Mouse (Mus musculus): ENCODE measurements at regions not wholly inside any gene's neighbourhood (a gene's known extent, or its start where the extent isn't known, plus 50 kb on each side); places are given as distances from the start of the nearest gene placed in this dataset.

DNA sequence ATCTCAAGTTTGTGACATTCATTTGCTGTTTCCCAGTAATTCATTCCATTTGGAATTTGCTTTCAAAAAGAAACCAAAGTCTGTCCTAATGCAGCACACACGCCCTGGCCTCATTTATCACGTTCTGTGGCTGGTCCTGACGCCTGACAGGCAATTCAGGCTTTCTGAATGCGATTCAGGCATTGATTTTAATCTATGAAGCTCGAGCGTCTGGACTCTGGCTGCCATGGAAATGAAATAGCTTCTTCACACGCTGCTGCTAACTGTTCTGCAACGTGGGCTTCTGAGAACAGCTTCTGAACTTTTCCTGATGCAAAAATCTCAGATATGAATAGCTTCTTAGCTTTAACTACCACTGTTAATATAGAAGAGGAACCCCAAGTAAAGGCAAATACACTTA lies 93.6 kb upstream of the Ankrd1 start:
- Histone ChIP-seq H3K4me1 (ENCODE audit: control insufficient read depth, insufficient read depth, low read length) (0 out of 2 replicates have a peak, but pooled peaks cover 4% of the 10 kb centered on the region), H3K4me3 (ENCODE audit: insufficient read depth, low read length) (no peak overlapping the region), H3K27ac (ENCODE audit: insufficient read depth, low read length) (no peak overlapping the region)
- TF ChIP-seq CTCF (IDR thresholded peaks at IDR 0.05; ENCODE audit: borderline replicate concordance, insufficient read depth, low read length) (no peak), POLR2A (IDR thresholded peaks at IDR 0.05; ENCODE audit: low read depth, low read length) (no peak)

DNA sequence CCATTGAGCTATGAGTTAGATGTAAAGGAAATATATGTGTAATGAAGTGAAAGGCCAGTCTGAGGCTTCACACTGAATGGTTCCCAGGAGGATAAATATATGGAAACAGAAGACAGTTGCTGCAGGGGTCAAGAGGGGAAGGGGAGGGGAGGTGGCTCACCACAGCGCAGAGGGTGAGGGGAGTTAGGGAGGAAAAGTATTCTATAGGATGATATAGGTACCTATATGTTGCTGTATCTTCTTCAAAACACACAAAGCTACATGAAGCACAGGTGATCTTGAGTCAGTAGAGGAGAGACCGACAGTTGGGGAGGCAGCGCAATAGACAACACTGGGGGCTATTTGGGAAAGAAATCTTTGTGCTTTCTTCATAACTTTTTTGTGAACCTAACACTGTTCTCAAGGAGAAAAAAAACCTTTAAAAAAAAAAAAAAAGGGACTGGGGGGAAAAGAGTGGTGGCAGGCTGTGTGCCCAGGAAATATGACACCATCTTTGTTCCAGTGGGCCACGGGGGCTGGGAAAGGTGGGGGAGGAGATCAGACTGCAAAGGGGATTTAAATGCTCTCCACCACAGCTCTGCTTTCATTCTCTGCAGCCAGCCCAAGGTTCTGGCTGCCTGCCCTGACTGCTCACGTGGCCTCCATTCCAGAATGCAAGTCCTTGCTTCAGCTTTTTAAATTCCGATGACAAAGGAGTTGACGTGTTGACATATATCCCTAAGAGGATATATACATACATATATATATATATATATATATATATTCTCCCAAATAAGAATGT lies 94.5 kb upstream of the Ankrd1 start:
- Histone ChIP-seq H3K4me1 (ENCODE audit: control insufficient read depth, insufficient read depth, low read length) (0 out of 2 replicates have a peak, but pooled peaks cover 4% of the 10 kb centered on the region), H3K4me3 (ENCODE audit: insufficient read depth, low read length) (no peak overlapping the region), H3K27ac (ENCODE audit: insufficient read depth, low read length) (no peak overlapping the region)
- TF ChIP-seq CTCF (IDR thresholded peaks at IDR 0.05; ENCODE audit: borderline replicate concordance, insufficient read depth, low read length): no peak

DNA sequence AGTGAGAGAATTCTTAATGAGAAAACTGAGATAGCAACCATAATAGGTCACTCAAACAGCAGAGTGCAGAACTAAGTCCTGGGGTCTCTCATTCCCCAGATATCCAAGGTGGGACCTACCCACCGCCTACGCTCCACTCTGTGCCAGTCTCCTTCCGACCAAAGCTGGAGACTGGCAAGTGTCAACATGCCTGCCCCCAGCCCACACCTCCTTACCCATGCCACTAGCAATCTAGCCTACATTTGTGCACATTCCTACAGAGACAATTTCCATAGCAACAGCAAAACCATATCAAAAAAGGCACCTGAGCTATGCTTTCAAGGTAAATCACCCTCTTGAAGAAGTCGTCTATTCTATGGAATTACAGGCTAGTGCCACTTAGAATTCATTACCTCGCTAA lies 97.3 kb upstream of the Ankrd1 start:
- Histone ChIP-seq H3K27ac (ENCODE audit: insufficient read depth, low read length) (no peak overlapping the region), H3K4me1 (ENCODE audit: control insufficient read depth, insufficient read depth, low read length) (no peaks in the 10 kb centered on the region), H3K4me3 (ENCODE audit: insufficient read depth, low read length) (no peak overlapping the region)
- TF ChIP-seq POLR2A (IDR thresholded peaks at IDR 0.05; ENCODE audit: low read depth, low read length) (no peak), CTCF (IDR thresholded peaks at IDR 0.05; ENCODE audit: borderline replicate concordance, insufficient read depth, low read length) (no peak)

DNA sequence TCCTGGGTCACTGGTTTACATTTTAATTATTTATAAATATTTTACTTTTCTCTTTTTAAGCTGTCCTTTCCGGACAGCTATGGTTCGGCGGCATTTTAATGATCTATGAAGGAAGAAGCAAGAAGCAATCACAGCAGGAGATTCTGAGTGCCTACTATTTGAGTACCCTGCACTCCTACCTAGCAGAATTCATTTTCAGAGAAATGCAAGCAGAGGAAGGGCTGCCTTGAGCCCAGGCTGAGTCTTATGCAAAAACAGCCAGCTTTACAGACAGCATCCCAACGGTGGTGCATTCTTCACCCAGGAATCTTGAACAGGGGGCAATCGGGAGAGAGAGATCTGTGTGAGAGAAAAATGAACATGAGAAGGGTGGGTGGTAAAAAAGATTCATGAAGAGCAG lies 97.7 kb upstream of the Ankrd1 start:
- Histone ChIP-seq H3K27ac (ENCODE audit: insufficient read depth, low read length) (no peak overlapping the region), H3K4me3 (ENCODE audit: insufficient read depth, low read length) (no peak overlapping the region), H3K4me1 (ENCODE audit: control insufficient read depth, insufficient read depth, low read length) (no peaks in the 10 kb centered on the region)
- TF ChIP-seq CTCF (IDR thresholded peaks at IDR 0.05; ENCODE audit: borderline replicate concordance, insufficient read depth, low read length): no peak
- no peak for TF ChIP-seq POLR2A (IDR thresholded peaks at IDR 0.05; ENCODE audit: low read depth, low read length)

DNA sequence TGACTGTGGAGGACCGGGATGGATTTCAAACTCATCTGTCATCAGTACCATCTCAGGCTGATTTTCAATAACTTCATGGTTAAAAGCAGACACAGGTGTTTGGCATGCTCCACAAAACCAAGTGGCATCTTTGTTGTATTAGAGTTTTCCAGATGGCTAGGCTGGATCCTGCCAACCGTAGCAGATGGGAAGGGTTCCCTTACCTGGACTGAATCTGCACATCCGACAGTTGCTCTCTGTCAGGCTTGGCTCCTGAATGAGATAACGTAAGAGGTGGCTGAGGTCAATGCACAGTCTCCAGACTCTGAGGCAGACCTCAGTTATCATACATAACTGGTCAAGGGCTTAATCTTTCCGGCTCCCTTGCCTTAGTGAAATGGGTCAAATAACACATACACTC lies 99.0 kb upstream of the Ankrd1 start:
- Histone ChIP-seq H3K4me3 (ENCODE audit: insufficient read depth, low read length) (no peak overlapping the region), H3K27ac (ENCODE audit: insufficient read depth, low read length) (no peak overlapping the region), H3K4me1 (ENCODE audit: control insufficient read depth, insufficient read depth, low read length) (no peaks in the 10 kb centered on the region)
- no peak for TF ChIP-seq CTCF (IDR thresholded peaks at IDR 0.05; ENCODE audit: borderline replicate concordance, insufficient read depth, low read length)

DNA sequence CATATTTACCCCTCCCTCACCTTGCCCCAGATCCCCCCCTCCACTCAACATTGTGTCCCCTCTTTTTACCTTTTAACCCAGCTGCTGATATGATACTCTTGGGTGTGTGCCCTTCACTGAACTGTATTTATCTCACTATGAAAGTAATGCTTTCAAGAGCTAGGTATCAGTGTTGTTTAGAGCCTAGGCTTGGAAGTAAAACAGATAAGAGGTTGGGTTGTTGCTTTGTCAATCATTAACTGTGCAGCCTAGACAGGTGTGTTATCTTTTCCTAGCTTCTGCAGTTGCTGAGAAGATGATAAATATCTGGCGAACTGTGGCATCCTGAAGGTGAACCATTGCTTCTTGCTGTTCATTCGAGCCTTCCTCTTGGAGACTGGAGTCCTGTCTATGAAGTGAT lies 101.2 kb upstream of the Ankrd1 start:
- Histone ChIP-seq H3K4me3 (ENCODE audit: insufficient read depth, low read length) (no peak overlapping the region), H3K4me1 (ENCODE audit: control insufficient read depth, insufficient read depth, low read length) (no peaks in the 10 kb centered on the region), H3K27ac (ENCODE audit: insufficient read depth, low read length) (no peak overlapping the region)
- TF ChIP-seq POLR2A (IDR thresholded peaks at IDR 0.05; ENCODE audit: low read depth, low read length) (no peak), CTCF (IDR thresholded peaks at IDR 0.05; ENCODE audit: borderline replicate concordance, insufficient read depth, low read length) (no peak)

DNA sequence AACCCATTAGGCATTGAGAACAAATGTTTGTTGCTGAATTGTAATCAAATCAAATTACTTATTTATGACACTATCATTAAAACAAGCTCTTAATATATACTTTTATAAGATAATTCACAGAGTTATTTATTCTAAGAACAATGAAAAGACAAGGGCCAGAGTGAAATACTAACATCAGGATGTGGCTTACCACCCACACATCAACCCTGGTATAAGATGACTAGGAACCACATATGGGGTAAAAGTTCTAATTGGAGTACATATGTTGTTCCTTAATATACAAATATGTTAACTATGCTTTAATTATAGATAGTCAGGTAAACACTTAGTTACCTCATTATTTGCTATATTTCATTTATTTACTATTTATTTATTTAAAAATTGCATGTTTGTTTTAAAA lies 101.7 kb upstream of the Ankrd1 start:
- no peaks in the 10 kb centered on the region for H3K4me1 ChIP-seq (ENCODE audit: control insufficient read depth, insufficient read depth, low read length)
- no peak overlapping the region for H3K4me3 ChIP-seq (ENCODE audit: insufficient read depth, low read length)
- TF ChIP-seq POLR2A (IDR thresholded peaks at IDR 0.05; ENCODE audit: low read depth, low read length) (no peak), CTCF (IDR thresholded peaks at IDR 0.05; ENCODE audit: borderline replicate concordance, insufficient read depth, low read length) (no peak)
- H3K27ac ChIP-seq (ENCODE audit: insufficient read depth, low read length): no peak overlapping the region

DNA sequence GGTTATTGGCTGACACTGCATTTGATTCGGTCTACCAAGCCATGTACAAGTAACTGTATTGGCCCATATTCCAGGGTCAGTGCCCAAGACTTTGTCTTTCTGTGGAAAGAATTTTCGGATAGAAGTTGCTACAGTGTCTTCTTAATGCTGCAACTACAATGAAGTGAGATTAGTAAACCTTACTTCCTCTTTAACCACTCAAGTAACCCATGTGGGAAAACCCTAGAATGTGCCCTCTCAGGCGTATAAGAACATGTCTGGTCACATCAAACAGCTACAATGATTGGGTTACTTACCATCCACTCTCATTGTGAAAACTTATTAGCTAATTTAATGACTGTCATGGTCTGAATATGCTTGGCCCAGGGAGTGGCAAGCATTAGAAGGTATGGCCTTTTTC lies 102.3 kb upstream of the Ankrd1 start:
- Histone ChIP-seq H3K4me1 (ENCODE audit: control insufficient read depth, insufficient read depth, low read length) (peaks cover 3% of the 10 kb centered on the region; the same call in 1 of the 2 replicates), H3K27ac (ENCODE audit: insufficient read depth, low read length) (no peak overlapping the region), H3K4me3 (ENCODE audit: insufficient read depth, low read length) (no peak overlapping the region)
- TF ChIP-seq CTCF (IDR thresholded peaks at IDR 0.05; ENCODE audit: borderline replicate concordance, insufficient read depth, low read length): no peak
- TF ChIP-seq POLR2A (IDR thresholded peaks at IDR 0.05; ENCODE audit: low read depth, low read length): no peak

DNA sequence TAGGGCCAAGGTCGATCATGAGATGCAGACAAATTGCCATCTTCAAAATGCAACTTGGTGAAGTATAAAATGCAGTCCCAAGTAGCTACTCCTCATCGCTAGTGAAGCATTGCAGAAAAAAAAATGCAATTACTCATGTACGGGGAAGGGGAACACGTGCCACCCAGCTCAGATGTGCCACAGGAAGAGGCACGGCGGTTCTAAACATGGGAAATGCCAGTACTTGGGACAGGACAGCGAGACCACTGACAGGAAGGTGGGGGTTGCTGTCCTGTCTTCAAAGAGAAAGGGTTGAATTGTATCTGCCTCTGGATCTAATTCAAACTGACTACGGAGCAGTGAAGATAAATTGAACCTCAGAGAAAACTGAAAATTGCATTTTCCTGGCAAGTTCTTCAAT lies 104.6 kb upstream of the Ankrd1 start:
- TF ChIP-seq POLR2A (IDR thresholded peaks at IDR 0.05; ENCODE audit: low read depth, low read length): no peak
- Histone ChIP-seq H3K4me3 (ENCODE audit: insufficient read depth, low read length) (no peak overlapping the region), H3K27ac (ENCODE audit: insufficient read depth, low read length) (no peak overlapping the region), H3K4me1 (ENCODE audit: control insufficient read depth, insufficient read depth, low read length) (peaks cover 6% of the 10 kb centered on the region; the same call in 1 of the 2 replicates)

DNA sequence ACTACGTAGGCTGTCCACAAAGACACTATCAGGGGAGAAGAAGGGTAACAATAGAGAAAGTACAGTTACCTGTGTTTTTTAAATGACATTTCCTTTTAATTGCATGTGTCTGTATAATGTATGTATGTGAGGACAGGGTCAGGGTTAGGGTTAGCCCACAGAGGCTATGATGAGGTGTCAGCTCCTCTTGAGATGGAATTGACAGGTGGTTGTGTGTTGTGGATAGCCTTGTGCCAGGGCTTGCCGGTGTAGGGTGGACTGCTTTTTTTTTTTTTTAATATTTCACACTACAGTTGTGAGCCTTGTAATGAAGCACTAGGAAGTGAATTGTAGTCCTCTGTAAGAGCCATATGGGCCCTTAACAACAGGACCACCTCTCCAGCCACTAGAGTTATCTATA lies 105.7 kb upstream of the Ankrd1 start:
- Histone ChIP-seq H3K27ac (ENCODE audit: insufficient read depth, low read length) (no peak overlapping the region), H3K4me3 (ENCODE audit: insufficient read depth, low read length) (no peak overlapping the region), H3K4me1 (ENCODE audit: control insufficient read depth, insufficient read depth, low read length) (peaks cover 6% of the 10 kb centered on the region; the same call in 1 of the 2 replicates)
- no peak for TF ChIP-seq CTCF (IDR thresholded peaks at IDR 0.05; ENCODE audit: borderline replicate concordance, insufficient read depth, low read length)
- no peak for TF ChIP-seq POLR2A (IDR thresholded peaks at IDR 0.05; ENCODE audit: low read depth, low read length)

Measured in embryonic fibroblast, embryonic 13.5 days (primary cell).